Mouse (Mus musculus): ENCODE measurements at regions not wholly inside any gene's neighbourhood (a gene's known extent, or its start where the extent isn't known, plus 50 kb on each side); places are given as distances from the start of the nearest gene placed in this dataset.
A peak's percentile ranks its signal among the peaks of the same experiment; 100 is the strongest.

DNA sequence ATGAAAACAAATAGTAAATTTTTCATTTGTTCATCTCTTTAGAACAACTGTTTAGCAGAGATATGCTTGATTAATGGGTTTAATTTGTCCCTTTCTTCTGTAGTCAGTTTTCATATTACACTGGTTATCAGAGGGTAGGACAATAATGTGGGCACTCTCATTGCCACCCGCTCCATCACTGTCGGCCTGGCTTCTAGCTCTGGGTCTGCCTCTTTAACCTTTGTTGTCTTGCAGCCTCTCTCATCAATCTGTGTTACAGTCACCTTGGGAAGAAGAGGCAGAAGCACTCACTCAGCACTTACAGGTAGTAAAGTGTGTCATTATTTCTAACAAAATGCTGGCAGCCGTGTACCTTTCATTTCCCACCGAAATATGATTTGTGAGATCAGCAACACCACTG is 690.5 kb downstream of the Gbe1 start:
- no peak for DNase-seq (ENCODE audit: inconsistent ontology term)

DNA sequence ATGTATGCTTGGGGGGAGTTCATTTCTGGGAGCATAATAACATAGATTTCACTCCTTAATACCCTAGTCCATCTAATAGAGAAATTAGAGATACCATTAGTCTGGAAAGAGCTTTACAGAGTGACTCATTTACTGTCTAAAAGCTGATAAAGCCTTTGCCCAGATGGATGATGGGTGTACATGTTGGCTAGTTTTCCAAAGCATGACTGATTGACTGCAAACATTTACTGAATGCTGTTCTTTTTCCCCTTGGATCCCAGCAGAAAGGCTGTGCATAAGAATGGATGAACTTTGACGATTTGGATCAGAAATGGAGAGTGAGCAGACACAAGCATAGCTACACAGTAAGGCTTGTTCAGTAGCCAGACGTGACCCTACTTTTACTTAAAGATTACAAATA is 729.6 kb downstream of the Gbe1 start:
- DNase-seq (ENCODE audit: inconsistent ontology term): no peak

DNA sequence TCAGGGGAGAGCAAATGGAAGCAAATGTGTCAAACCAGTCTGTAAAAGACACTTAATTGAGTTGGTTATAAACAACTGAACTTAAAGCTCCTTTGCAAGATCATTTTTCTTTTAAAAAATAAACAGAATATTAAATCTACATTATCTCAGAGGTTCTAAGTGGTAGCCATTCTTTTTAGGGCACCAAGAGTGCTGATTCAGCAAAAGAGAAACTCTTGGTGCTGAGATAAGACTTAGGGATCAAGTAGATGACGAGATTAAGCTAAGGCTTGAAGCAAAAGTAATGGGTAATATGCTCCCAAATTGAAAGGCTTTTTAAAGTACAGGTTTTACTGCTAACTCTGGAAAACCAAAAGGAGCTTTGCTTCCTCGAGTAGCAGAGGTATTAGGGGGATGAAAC is 740.5 kb downstream of the Gbe1 start:
- no peak for DNase-seq (ENCODE audit: inconsistent ontology term)

DNA sequence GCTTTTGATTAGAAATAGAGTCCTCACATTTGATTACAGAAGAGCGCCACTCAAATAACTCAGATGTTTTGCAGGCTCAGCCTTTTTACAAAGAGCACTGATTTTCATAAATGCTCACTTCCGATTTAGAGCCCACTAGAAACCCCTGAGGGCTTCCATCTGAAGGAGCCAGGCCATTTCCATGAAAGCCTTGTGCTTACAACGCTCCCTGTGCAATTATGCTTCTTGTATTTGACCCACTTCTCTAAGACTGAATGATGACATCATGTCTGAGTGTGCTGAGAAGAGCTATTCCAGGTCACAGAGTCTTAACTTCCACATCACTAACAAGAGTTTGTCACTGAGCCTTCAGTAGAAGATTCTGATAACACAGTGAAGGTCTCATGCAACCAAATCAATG is 749.0 kb downstream of the Gbe1 start:
- DNase-seq (ENCODE audit: inconsistent ontology term): peak; percentile 50

DNA sequence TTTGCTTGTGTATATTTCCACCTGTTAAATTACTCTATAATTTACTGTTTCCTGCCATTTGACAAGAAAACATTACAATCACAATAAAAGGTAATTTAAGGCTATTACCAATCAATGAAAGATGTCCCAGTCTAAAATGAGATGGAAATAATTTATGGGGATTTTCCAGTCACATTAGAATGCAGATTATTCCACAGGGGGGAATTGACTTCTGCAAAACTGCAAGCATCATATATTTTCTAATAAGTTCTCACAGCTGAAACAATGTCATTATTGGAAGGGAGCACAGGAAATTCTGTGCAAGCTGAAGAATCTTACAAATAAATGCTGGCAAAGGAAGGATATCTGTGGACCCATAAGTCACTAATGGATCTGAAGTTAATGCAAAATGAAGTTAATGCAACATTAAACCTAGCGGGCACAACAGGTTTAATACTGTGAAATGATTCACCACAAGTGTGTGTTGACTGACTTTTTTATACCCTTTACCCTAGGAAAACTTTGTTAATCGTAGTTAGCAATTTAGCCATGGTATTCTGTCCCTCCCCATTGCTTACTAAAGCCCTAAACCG is 749.7 kb downstream of the Gbe1 start:
- no peak for DNase-seq (ENCODE audit: inconsistent ontology term)

DNA sequence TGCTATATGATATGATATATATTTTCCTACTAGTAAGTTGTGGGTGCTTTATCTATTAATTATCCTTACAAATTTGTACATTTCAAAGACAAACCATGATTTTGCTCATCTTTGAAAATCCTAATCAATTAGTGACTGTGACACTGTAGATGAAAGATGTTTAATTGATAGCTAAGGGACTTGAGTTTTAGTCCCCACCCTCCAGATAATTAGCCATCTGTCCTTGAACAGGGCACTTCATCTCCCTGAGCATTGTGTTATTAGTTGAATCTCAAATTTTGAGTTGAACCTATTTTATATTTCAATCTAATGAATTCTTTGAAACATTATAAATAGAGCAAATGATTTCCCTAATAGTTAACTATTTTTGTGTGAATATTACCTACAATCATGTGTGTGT is 756.4 kb downstream of the Gbe1 start:
- DNase-seq (ENCODE audit: inconsistent ontology term): no peak

DNA sequence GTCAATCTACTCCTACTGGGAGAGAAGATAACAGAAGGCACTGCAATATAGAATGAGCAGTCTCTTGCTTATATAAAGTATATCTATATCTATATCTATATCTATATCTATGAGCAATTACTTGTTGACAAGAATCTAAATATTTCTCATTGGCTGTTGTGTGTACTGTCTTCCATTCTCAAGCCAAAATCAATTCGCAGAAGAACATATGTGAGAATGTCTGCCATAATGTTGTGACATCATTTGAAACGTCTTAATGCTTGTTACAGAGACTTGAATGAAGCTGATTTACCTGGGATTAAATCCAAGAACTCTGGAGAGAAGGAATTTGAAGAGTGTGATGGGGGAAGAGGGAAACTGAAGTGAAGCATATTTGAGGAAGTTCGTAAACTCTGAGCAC is 789.1 kb downstream of the Gbe1 start:
- DNase-seq (ENCODE audit: inconsistent ontology term): no peak

DNA sequence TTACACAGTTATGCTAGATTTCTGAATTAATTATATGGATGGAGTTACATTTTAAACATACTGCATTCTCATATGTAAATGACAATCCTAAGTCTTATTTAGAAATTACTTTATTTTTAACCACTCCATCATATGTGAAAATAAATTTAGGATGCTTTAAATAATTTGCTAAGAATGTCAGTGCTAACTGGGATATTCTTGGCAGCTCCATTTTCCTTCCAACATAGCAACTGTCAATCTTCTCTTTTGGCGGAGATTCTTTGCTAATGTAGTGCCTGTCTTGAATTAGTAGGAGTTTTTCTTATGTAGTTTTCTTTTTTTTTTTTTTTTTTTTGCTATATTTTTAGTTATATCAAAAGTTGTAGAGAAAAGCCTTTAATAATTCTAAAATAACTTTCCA is 795.2 kb downstream of the Gbe1 start:
- DNase-seq (ENCODE audit: inconsistent ontology term): no peak

DNA sequence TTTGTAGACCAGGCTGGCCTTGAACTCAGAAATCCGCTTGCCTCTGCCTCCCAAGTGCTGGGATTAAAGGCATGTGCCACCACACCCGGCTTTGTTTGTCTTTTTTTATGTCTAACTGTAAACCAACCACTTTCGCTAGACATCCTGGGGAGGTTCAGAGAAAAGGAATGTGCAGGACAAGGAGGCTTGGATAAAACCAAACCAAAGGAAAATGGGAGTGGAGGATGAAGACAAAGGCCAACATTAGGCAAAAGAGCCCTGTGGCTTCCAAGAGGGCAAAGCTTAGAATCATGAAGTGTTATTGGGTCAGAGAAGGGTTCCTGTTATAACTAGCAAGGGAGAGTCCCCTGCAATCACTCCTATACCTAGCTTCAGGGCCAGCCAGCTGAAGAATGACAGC is 800.6 kb downstream of the Gbe1 start:
- no peak for DNase-seq (ENCODE audit: inconsistent ontology term)

DNA sequence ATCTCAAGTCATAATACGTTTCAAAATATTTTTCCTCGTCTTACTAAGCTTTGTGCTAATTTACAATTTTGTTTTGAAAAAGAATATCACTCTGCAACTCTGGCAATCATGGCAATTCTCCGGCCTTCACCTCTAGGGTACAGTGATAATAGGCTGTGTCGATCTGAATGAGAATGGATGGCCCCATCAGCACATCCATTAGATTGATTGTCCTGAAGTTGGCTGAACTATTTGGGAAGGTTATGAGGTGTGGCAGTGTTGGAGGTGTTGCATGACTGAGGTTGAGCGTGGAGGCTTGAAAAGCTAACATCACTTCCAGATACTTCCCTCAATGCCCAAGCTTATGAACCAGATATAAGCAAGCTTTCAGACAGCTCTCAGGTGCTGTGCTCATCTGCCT is 807.0 kb downstream of the Gbe1 start:
- DNase-seq (ENCODE audit: inconsistent ontology term): no peak

DNA sequence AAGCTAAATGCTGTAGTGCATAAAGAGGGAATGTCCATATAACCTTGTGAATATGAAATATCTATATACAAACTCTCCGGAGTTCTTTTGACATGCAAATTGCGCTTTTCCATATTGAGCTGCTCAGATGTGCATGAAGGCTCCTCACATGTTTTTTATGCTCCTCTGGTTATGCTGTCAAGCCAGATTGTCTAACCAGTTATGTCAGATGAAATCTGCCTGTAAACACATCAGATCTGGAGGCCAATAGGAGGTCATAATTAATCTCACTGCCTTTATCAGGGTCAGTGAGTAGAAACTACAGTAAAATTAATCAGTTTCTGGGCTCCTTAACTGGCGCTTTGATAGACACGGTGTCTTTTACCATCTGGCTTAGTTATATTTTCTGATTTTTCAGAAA is 809.9 kb downstream of the Gbe1 start:
- DNase-seq (ENCODE audit: inconsistent ontology term): peak; percentile 11

DNA sequence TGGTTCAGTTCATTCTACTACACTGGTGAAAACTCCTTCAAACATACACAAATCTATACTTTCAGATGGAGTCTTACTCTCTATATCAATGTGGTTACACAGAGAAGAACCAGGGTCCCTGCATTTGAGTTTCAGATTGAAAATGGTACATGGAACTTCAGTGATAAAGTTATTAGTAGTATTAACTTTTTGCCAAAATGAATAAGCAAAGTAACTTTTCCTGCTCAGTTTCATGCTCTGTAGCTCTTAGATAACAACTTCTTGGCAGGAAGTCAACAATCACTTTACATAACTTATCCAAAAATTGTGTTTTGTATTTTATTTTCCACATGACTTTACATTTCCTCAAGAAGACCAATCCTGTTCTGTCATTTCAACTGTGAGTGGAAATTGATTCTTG is 819.1 kb downstream of the Gbe1 start:
- no peak for DNase-seq (ENCODE audit: inconsistent ontology term)

DNA sequence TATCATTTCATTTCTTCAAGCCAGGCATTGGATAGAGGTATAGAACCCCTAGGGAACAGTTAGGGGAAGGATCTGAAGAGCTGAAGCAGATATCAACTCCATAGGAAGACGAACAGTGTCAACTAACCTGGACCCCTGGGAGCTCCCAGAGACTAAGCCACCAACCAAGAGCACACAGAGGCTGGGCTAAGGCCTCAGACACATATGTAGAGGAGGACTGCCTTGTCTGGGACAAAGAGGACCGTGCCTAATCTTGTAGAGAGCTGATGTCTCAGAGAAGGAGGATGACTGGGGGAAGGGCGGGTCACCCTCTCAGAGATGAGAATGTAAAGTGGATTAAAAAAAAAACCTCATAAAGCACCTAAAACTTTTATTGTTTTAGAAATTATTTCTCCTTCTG is 824.9 kb downstream of the Gbe1 start:
- no peak for DNase-seq (ENCODE audit: inconsistent ontology term)
